Mouse (Mus musculus) testis, adult 2 months (tissue): ENCODE results near the gene Atg10. TPM values are rescaled to one million over a fixed set of nuclear protein-coding genes. Genes with fewer than 3 reads are reported as not detected.

ENCODE experiments used
- H3K27ac ChIP-seq: fragments of 200-500 bp; 2 replicates; pipeline ENCODE4 v1.5.1; 2012; ENCODE audit warnings: low read depth, low read length; ENCODE audit not compliant: control insufficient read depth, insufficient read depth
- H3K27me3 ChIP-seq: fragments of 200-500 bp; 2 replicates; pipeline ENCODE4 v1.6.1; 2012; ENCODE audit warnings: mild to moderate bottlenecking, low read length, moderate library complexity; ENCODE audit not compliant: control insufficient read depth, insufficient read depth
- H3K36me3 ChIP-seq: fragments of 200-500 bp; 2 replicates; pipeline ENCODE4 v1.6.1; 2012; ENCODE audit warnings: mild to moderate bottlenecking, low read length; ENCODE audit not compliant: control insufficient read depth, insufficient read depth
- H3K4me1 ChIP-seq: fragments of 200-500 bp; 2 replicates; pipeline ENCODE4 v1.6.1; 2012; ENCODE audit warnings: low read length; ENCODE audit not compliant: control insufficient read depth, insufficient read depth
- H3K4me3 ChIP-seq: fragments of 200-500 bp; 2 replicates; pipeline ENCODE4 v1.5.1; 2012; ENCODE audit warnings: low read depth, mild to moderate bottlenecking, low read length, moderate library complexity, mixed read lengths; ENCODE audit not compliant: control insufficient read depth
- CTCF ChIP-seq: fragments of 200-500 bp; IDR thresholded peaks from 2 replicates; pipeline ENCODE4 v1.5.1; 2012; ENCODE audit warnings: low read depth, mild to moderate bottlenecking, inconsistent platforms, low read length, moderate library complexity; ENCODE audit not compliant: control insufficient read depth, insufficient read depth, insufficient replicate concordance
- POLR2A ChIP-seq: fragments of 200-500 bp; IDR thresholded peaks from 2 replicates; pipeline ENCODE4 v1.6.1; 2012; ENCODE audit warnings: low read depth, mild to moderate bottlenecking, inconsistent platforms, low read length, moderate library complexity; ENCODE audit not compliant: control insufficient read depth
- polyA plus RNA-seq: library from polyadenylated mRNA; depleted of rRNA; stranded (reverse); fragments of >200 nt; gene quantifications from 2 replicates; pipeline ENCODE4 v1.2.3, GENCODE M21; 2012

The Atg10 gene
- polyA plus RNA-seq, 1 experiment, result 1.1 TPM

GRCm38 (mm10) chr13:91162452-91162851 is 61.3 kb downstream of the Atg10 start:
- Histone ChIP-seq H3K4me1 (no peaks in the 10 kb centered on the region), H3K27ac (no peak overlapping the region), H3K36me3 (no peaks in the 10 kb centered on the region), H3K27me3 (no peaks in the 10 kb centered on the region), H3K4me3 (no peak overlapping the region)
- TF ChIP-seq POLR2A (no peak), CTCF (no peak)

- Histone ChIP-seq H3K4me3 (no peak overlapping the region), H3K27ac (no peak overlapping the region), H3K36me3 (no peaks in the 10 kb centered on the region), H3K4me1 (no peaks in the 10 kb centered on the region), H3K27me3 (no peaks in the 10 kb centered on the region)
- TF ChIP-seq CTCF (no peak), POLR2A (no peak)
Measured at GRCm38 (mm10) chr13:91160616-91161015, 63.2 kb downstream of the Atg10 start.

- no peaks in the 10 kb centered on the region for H3K27me3 ChIP-seq
- H3K4me1 ChIP-seq, result no peaks in the 10 kb centered on the region
- H3K4me3 ChIP-seq, result no peak overlapping the region
- TF ChIP-seq POLR2A, result no peak
- TF ChIP-seq CTCF, result no peak
- no peak overlapping the region for H3K27ac ChIP-seq
- no peaks in the 10 kb centered on the region for H3K36me3 ChIP-seq
Measured at GRCm38 (mm10) chr13:91159881-91160280, 63.9 kb downstream of the Atg10 start.

DNA sequence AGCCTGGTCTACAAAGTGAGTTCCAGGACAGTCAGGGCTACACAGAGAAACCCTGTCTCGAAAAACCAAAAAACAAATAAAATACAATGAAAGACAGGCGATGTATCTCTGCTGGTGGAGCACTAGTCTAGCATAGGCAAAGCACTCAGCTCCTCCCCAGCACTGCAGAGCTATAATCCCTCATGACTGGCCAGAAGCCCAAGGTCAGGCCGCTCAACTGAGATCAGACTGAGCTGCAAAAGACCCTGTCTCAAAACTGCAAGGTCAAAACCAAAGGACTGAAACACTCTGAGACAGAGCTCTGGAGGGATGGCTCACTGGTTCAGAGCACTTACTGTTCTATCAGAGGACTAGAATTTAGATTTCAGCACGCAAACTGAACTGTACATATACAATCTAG is 65.8 kb downstream of the Atg10 start:
- Histone ChIP-seq H3K36me3 (no peaks in the 10 kb centered on the region), H3K27me3 (no peaks in the 10 kb centered on the region), H3K4me3 (no peak overlapping the region), H3K4me1 (no peaks in the 10 kb centered on the region), H3K27ac (no peak overlapping the region)
- no peak for TF ChIP-seq CTCF
- TF ChIP-seq POLR2A, result no peak

GRCm38 (mm10) chr13:91157429-91157828 is 66.3 kb downstream of the Atg10 start:
- no peak for TF ChIP-seq POLR2A
- TF ChIP-seq CTCF, result no peak
- Histone ChIP-seq H3K36me3 (no peaks in the 10 kb centered on the region), H3K27me3 (no peaks in the 10 kb centered on the region), H3K4me1 (no peaks in the 10 kb centered on the region), H3K27ac (no peak overlapping the region), H3K4me3 (no peak overlapping the region)

- H3K4me1 ChIP-seq, result no peaks in the 10 kb centered on the region
- no peaks in the 10 kb centered on the region for H3K27me3 ChIP-seq
- no peak overlapping the region for H3K27ac ChIP-seq
- no peak overlapping the region for H3K4me3 ChIP-seq
- no peak for TF ChIP-seq CTCF
- no peaks in the 10 kb centered on the region for H3K36me3 ChIP-seq
Measured at GRCm38 (mm10) chr13:91156949-91157348, 66.8 kb downstream of the Atg10 start.

DNA sequence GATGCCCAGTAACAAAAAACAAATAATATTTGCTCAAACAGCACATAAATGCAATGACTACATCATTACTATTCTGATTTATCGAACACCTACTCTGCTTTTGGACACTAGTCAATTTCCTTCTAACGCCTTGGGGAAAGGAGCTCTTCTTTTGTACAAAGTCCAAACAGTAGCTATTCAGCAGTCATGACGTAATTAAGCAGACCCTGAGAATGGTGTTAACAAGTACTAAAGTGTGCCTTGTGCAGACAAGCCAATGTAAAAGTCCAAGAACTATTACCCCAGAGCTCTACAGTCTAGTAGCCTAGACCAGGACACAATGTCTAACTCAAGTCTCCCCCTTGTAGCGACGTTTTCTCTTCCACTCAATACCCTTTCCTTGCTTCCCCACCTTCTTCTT is 67.5 kb downstream of the Atg10 start:
- no peak overlapping the region for H3K27ac ChIP-seq
- H3K4me3 ChIP-seq, result no peak overlapping the region
- H3K27me3 ChIP-seq, result no peaks in the 10 kb centered on the region
- H3K4me1 ChIP-seq, result no peaks in the 10 kb centered on the region
- no peaks in the 10 kb centered on the region for H3K36me3 ChIP-seq
- no peak for TF ChIP-seq POLR2A
- TF ChIP-seq CTCF, result no peak
